34 mouse cellular contexts compared by ENCODE assay signal in the genomic region with DNA sequence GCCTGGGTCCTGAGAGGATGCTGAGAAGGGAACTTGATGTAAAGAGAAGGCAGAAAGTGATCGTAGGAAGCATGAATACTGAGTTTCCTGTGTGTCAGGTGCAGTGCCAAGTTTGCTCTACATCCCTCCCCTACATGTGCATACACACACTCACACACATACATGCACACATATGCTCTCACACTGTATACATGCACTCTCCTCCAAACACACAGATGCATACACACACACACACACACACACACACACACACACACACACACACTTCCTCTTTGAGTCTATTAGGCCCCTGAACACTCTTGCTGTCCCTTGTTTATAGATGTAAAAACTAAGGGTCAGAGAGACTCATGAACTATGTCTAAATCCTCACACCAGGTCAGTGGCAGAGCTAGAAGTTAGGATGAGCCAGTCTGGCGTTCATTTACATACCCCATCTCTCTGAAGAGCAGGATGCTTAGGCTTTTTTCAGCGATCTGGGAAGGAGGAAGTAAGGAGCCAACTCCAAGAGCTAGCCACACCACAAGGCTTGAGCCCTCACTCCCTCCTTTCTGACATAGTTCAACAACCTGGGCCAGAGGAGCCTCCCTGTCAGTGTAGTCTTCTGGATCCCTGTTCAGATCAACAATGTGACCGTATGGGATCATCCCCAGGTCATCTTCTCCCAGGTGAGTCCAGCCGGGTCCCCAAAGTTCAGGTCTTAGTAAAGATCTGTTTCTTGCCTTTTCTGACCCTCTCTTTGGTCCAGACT. TPM values are rescaled to one million over a fixed set of nuclear protein-coding genes. Genes with fewer than 3 reads are reported as not detected.
DNase-seq lines count a peak whose midpoint lies in the region; ATAC-seq lines count a peak whose summit lies in the region.
"Had no signal": no experiment of that assay in that cellular context is flagged by ENCODE, and none has a peak within 500 bp of the region (broad histone marks: within the 10 kb centered on the region; RNA-seq: fewer than 3 reads in every experiment).

No protein-coding gene starts in this region.

- DNase-seq in CD4-positive, CD25-positive, alpha-beta regulatory T cell, adult 2 months (ENCODE audit: low read depth, low spot score): peak; percentile 55
- peak; percentile 43 for DNase-seq in T-cell, adult 2 months (ENCODE audit: low spot score)
- DNase-seq in thymus, postnatal 36 days: no peak
- no peak for DNase-seq in adrenal gland, postnatal 14 days
- DNase-seq in kidney, adult 18-20 months: no peak
- DNase-seq: adrenal gland, adult 2 months; cerebellum, adult 18-20 months; cerebellum, postnatal 25 days; gastrocnemius, adult 2 months; heart, postnatal 14 days; kidney, postnatal 25 days; lung, adult 2 months; lung, postnatal 36 days; retina, postnatal 1 day; right cerebral cortex, postnatal 4 days; thymus, adult 2 months had no signal

- H3K4me1 ChIP-seq in megakaryocyte, embryonic 14.5 days: no peaks in the 10 kb centered on the region; the same call in 1 of the 2 replicates
- H3K4me1 ChIP-seq: heart, embryonic 13.5 days; limb, embryonic 12.5 days; liver, embryonic 12.5 days; midbrain, embryonic 10.5 days had no signal

- H3K27me3 ChIP-seq in megakaryocyte, embryonic 14.5 days (replicated peaks): peaks cover 27% of the 10 kb centered on the region
- H3K27me3 ChIP-seq: heart, embryonic 13.5 days; hindbrain, embryonic 12.5 days; liver, embryonic 12.5 days; Patski had no signal

- no peak for ATAC-seq in megakaryocyte, adult 5-6 weeks (ENCODE audit: poor library complexity, severe bottlenecking)
- ATAC-seq in monocyte, adult 5-6 weeks (replicated peaks; ENCODE audit: insufficient number of reproducible peaks, low FRiP score, low TSS enrichment, poor library complexity, severe bottlenecking): peak; percentile 36; the same call in 1 of the 2 replicates
- ATAC-seq: forebrain, embryonic 14.5 days; liver, embryonic 12.5 days; Patski had no signal

- H3K9me3 ChIP-seq in megakaryocyte, embryonic 14.5 days: no peaks in the 10 kb centered on the region
- H3K9me3 ChIP-seq: heart, embryonic 13.5 days; hindbrain, embryonic 12.5 days; limb, embryonic 12.5 days; liver, embryonic 12.5 days; midbrain, embryonic 10.5 days had no signal

- H3K4me3 ChIP-seq in megakaryocyte, embryonic 14.5 days (replicated peaks): peak overlapping the region; percentile 19
- H3K4me3 ChIP-seq: gastrocnemius, adult 2 months; heart, embryonic 13.5 days; hindbrain, embryonic 12.5 days; layer of hippocampus, adult 2 months; limb, embryonic 12.5 days; liver, embryonic 12.5 days; midbrain, embryonic 10.5 days had no signal

- no peaks in the 10 kb centered on the region for H3K36me3 ChIP-seq in megakaryocyte, embryonic 14.5 days (replicated peaks; ENCODE audit: low read length)
- H3K36me3 ChIP-seq: heart, embryonic 13.5 days; hindbrain, embryonic 12.5 days; limb, embryonic 12.5 days; liver, embryonic 12.5 days; midbrain, embryonic 10.5 days had no signal

RNA-seq across cellular contexts. Expression of a gene that starts 14.0 kb away (rescaled TPM):
- polyA plus RNA-seq in megakaryocyte, embryonic 14.5 days (2012; ENCODE audit: insufficient read depth, low replicate concordance): not detected in 2 replicates
- 5.1 and 6.3 TPM in 2 replicates for total RNA-seq in megakaryocyte, adult 5-6 weeks (2015)
- total RNA-seq in megakaryocyte, adult 5-6 weeks (2017): 9.8 and 9.9 TPM in 2 replicates
- 189 to 316 TPM (median 230 TPM) in 3 replicates for total RNA-seq in monocyte, adult 5-6 weeks (2017)
- 0.41 and 2.1 TPM in 2 replicates for total RNA-seq in adrenal gland, postnatal 14 days (2021)
- total RNA-seq: ES-E14; midbrain, postnatal 0 days had no signal
- polyA plus RNA-seq: limb, embryonic 12.5 days; midbrain, embryonic 10.5 days; midbrain, postnatal 0 days had no signal

RNA-seq across cellular contexts. Expression of a gene that starts 38.8 kb away (rescaled TPM):
- 0.26 TPM in 1 of 2 replicates, not detected in the other for polyA plus RNA-seq in megakaryocyte, embryonic 14.5 days (2012; ENCODE audit: insufficient read depth, low replicate concordance)
- total RNA-seq in megakaryocyte, adult 5-6 weeks (2015): 1.5 and 3.4 TPM in 2 replicates
- 0.26 and 0.73 TPM in 2 replicates for total RNA-seq in megakaryocyte, adult 5-6 weeks (2017)
- 2.1 to 7.5 TPM (median 5.6 TPM) in 3 replicates for total RNA-seq in monocyte, adult 5-6 weeks (2017)
- total RNA-seq in adrenal gland, postnatal 14 days (2021): 0.45 and 0.93 TPM in 2 replicates
- total RNA-seq: ES-E14; gastrocnemius, adult 2 months; gastrocnemius, postnatal 4 days; left cerebral cortex, postnatal 14 days; midbrain, postnatal 0 days had no signal
- polyA plus RNA-seq: embryonic facial prominence, embryonic 14.5 days; forebrain, embryonic 14.5 days; hindbrain, embryonic 12.5 days; kidney, embryonic 14.5 days; limb, embryonic 12.5 days; liver, embryonic 12.5 days; midbrain, postnatal 0 days; Patski; stomach, postnatal 0 days had no signal

RNA-seq across cellular contexts. Expression of a gene that starts 52.9 kb away (rescaled TPM):
- not detected in 2 replicates for polyA plus RNA-seq in megakaryocyte, embryonic 14.5 days (2012; ENCODE audit: insufficient read depth, low replicate concordance)
- total RNA-seq in megakaryocyte, adult 5-6 weeks (2015): 9.8 and 11.2 TPM in 2 replicates
- total RNA-seq in megakaryocyte, adult 5-6 weeks (2017): 0.81 and 2.3 TPM in 2 replicates
- 33.7 to 34.7 TPM in 2 of 3 replicates, not detected in the other for total RNA-seq in monocyte, adult 5-6 weeks (2017)
- total RNA-seq in adrenal gland, postnatal 14 days (2021): not detected in 2 replicates
- total RNA-seq: adrenal gland, adult 2 months; ES-E14; gastrocnemius, adult 2 months; gastrocnemius, postnatal 4 days; heart, postnatal 14 days; layer of hippocampus, adult 2 months; midbrain, postnatal 0 days had no signal
- polyA plus RNA-seq: adrenal gland, adult 2 months; embryonic facial prominence, embryonic 14.5 days; forebrain, embryonic 14.5 days; heart, embryonic 13.5 days; hindbrain, embryonic 12.5 days; kidney, embryonic 14.5 days; limb, embryonic 12.5 days; liver, embryonic 12.5 days; midbrain, embryonic 10.5 days; midbrain, postnatal 0 days; Patski; stomach, postnatal 0 days had no signal

RNA-seq across cellular contexts. Expression of a gene that starts 52.9 kb away (rescaled TPM):
- polyA plus RNA-seq in megakaryocyte, embryonic 14.5 days (2012; ENCODE audit: insufficient read depth, low replicate concordance): 0.69 and 6.0 TPM in 2 replicates
- 209 and 227 TPM in 2 replicates for total RNA-seq in megakaryocyte, adult 5-6 weeks (2015)
- total RNA-seq in megakaryocyte, adult 5-6 weeks (2017): 286 and 332 TPM in 2 replicates
- 419 to 520 TPM (median 447 TPM) in 3 replicates for total RNA-seq in monocyte, adult 5-6 weeks (2017)
- 4.2 and 6.4 TPM in 2 replicates for total RNA-seq in adrenal gland, postnatal 14 days (2021)
- polyA plus RNA-seq: Patski had no signal

Comparison
In these comparisons a context has a peak if more than half of its experiments do, and no peak if none do; other contexts are left out.
1. DNase-seq: peak in CD4-positive, CD25-positive, alpha-beta regulatory T cell, adult 2 months (single experiment) and T-cell, adult 2 months (single experiment); none in thymus, postnatal 36 days (0 of 2), adrenal gland, postnatal 14 days (single experiment) and kidney, adult 18-20 months (single experiment).
2. RNA of a gene that starts 14.0 kb away (total RNA-seq): 189 to 316 TPM in monocyte, adult 5-6 weeks; 5.1 to 9.9 TPM in megakaryocyte, adult 5-6 weeks and 0.41 to 2.1 TPM in adrenal gland, postnatal 14 days; every median in the first group is over 10 times any median in the second.